Mouse (Mus musculus) left cerebral cortex, postnatal 25 days (tissue): Measurements from ENCODE around the gene Kcnn1. TPM values are rescaled to one million over a fixed set of nuclear protein-coding genes. Genes with fewer than 3 reads are reported as not detected.

ENCODE experiments used
- DNase-seq, 2 experiments: peaks; one replicate each; pipeline ENCODE4 v3.0.0; 2022; ENCODE audit warnings: low spot score in 2 of 2, mixed read lengths in 1 of 2
- intact Hi-C: fragments of 180-260 bp; cut with DNase I; formaldehyde crosslinking; loops from one replicate; pipeline ENCODE4 v1.15.1; 2025
- total RNA-seq, 2 experiments: library from RNA; stranded (reverse); gene quantifications; 2 replicates each; pipeline ENCODE4 v1.2.3; 2021

The Kcnn1 gene
- total RNA-seq, 2 experiments from 2014 or later: 19.1 to 20.9 TPM

DNA sequence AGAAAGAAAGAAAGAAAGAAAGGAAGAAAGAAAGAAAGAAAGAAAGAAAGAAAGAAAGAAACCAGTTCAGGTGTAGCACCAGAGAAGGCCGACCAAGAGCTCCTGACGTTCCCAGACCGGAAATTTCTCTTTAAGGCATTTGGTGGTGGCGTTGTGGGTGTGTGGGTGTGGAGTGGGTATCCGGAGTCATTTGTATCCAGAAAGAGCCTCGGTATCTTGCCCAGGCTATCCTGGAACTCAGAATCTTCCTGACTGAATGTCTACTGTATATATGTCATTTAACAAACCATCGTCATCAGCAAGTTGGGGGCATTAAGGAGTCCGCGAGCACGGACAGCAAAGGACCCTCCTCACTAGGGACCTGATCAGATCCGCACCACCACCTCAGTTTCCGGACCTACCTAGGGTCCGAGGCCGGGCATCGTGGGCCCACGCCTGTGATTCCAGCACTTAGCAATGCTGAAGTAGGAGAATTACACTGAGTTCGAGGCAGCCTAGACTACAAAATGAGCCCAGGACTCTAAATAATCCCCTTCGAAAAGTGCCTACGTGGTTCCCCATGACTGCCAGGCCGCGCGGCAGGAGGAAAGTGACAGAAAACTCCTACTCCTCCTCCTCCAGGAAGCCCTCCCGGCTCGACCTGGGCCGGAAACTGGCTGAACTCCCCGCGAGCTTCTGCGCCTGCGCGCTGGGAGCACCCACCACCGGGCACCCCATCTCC, 9.7 kb upstream of the Kcnn1 start:
- intact Hi-C loops: loop anchor here (1.0 kb wide), 2 partner anchors 20 to 24 kb away; partner anchors contain the start of gene Rpl18a
- peak in 1 of 2 experiments; percentile 49 for DNase-seq

GRCm38 (mm10) chr8:70871195-70871807, 8.2 kb upstream of the Kcnn1 start:
- DNase-seq: no peak
- intact Hi-C loops: no loop called here

DNA sequence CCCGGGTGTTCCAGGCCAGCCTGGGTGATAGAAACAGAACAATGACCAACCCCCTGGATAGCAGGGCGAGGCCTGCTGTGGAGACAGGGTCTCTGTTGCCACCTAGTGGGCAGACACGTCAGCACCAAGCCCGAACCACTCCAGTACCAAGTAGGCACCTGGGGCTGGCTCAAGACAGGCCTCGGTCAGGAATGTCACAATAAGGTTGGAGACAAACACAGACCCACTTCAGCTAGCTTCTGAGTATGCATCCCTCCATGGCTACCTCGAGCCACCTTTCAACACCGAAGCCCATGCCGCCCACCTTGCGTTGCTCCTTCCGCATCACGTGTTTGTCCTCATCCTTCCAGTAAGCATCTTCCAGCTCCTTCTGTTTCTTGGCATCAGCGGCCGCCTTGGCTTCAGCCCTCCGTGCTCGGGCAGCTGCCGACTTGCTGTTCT, 6.6 kb upstream of the Kcnn1 start:
- intact Hi-C loops: loop anchor here (1.0 kb wide), 1 partner anchor 25 kb away; no protein-coding TSS in a partner anchor
- DNase-seq: peak; percentile 81 to 85

GRCm38 (mm10) chr8:70869199-70869571, 6.1 kb upstream of the Kcnn1 start:
- intact Hi-C loops: loop anchor here (1.0 kb wide), 1 partner anchor 25 kb away; no protein-coding TSS in a partner anchor
- no peak for DNase-seq

DNA sequence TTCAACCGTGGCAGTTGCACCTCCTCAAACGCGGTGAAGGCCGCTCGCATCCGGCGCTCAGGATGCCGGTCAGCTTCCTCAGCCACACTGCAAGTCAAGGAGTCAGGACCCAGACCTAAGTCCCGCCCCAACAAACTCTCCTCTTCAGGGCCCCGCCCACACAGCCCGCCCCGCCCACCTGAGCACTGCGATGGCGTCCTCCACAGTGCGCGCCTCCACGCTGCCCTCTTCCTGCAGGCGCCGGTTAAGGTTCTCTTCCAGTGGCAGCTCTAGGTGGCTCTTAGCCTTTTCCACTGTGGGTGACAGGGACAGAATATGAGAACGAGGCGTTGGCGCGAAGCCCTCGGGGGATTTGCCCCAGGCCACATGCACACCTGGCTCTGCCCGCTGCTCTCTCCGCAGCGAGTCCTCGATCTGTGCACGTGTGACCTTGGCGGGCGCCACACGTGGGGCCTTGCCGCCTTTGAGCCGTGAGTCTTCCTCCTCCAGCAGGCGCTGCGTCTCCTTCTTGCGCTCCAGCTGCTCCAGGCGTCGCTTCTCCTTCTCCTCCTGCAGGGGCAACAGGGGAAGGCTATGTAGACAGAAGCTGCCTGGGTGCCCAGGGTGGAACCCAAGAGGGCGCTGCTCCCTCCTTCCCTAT, 5.6 kb upstream of the Kcnn1 start:
- intact Hi-C loops: loop anchor here (1.0 kb wide), 1 partner anchor 24 kb away; no protein-coding TSS in a partner anchor
- peak in 1 of 2 experiments; percentile 33 for DNase-seq

- intact Hi-C loops: no loop called here
- no peak for DNase-seq
Measured at GRCm38 (mm10) chr8:70866566-70866965, 3.5 kb upstream of the Kcnn1 start.

DNA sequence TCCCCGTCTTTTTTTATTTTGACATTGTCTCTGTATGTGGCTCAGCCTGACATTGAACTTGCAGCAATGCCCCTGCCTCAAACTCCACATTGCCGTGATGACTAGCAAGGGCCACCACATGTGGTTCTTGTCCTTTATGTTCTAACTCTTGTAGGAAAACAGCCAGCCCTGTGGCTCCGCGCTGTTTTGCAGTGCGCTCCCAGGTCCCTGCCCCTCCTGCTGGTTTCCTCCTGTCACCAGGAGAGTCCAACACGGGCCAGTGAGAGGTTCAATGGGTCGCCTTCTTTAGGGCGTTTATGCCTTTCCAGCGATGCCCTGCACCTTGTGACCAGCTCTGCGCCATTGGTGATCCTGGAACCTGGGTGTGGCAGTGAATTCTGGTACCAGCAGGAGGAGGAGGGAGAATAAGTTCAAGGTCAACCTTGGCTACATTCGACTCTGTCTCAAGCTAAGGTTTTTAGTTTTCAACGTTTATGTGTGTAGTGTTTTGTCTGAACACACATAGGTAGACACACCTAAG, 3.0 kb upstream of the Kcnn1 start:
- DNase-seq: no peak
- intact Hi-C loops: no loop called here

DNA sequence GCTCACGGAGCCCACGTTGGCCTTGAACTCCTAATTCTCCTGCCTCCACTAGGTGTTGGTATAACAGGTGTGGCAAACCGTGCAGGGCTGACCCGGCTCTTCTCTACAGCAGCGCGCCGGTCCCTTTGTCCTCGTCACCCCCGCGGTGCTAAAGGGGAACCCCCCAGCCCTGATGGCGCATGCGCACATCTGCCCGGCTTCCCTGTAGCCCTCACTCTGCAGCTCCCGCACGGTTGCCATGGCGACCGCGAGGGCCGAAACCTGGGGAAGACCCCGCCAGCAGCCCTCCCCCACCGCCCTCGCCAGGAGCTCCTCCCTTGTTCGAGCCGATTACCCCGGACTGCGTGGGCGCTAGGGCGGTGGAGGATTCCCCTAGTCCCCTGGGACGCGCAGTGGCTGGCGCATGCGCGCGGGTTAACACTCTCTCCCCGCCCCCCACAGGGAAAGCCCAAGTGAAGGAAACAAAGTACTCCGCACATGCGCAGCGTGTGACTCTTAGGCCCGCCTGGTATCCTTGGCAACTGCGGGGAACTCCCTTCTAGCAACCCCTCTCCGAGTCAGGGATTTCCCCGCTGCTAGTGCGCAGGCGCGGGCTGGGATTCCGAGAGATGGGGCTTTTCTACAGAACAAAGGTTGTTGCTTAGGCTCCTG, 2.4 kb upstream of the Kcnn1 start:
- peak; percentile 100 for DNase-seq
- intact Hi-C loops: loop anchor here (2.0 kb wide), 1 partner anchor 105 kb away; the partner anchor contains the start of gene Mpv17l2

DNA sequence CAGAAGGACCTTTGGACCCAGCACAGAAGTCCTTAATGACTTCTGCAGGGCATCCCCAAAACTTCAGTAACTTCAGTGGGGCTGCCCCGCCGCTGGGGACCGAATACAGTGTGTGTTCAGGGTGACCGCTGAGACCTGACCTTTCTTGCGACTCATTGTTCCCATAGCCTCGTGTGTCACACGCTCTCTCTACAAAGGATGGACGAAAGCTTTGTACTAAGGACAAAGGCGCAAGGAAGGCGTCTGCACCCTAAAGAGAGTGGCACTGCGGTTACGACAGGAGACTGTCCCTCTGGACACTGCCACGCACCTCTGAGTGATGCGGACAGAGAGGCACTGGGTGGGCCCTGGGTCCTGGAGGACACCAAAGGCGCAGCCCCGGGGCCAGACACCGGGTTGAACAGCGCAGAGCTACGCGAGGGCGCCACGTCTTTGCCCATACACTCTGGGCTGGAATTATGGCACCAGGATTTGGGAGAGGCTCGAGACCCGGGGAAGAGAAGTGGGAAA, 1.7 kb upstream of the Kcnn1 start:
- no peak for DNase-seq
- intact Hi-C loops: loop anchor here (2.0 kb wide), 1 partner anchor 104 kb away; the partner anchor contains the start of gene Mpv17l2

DNA sequence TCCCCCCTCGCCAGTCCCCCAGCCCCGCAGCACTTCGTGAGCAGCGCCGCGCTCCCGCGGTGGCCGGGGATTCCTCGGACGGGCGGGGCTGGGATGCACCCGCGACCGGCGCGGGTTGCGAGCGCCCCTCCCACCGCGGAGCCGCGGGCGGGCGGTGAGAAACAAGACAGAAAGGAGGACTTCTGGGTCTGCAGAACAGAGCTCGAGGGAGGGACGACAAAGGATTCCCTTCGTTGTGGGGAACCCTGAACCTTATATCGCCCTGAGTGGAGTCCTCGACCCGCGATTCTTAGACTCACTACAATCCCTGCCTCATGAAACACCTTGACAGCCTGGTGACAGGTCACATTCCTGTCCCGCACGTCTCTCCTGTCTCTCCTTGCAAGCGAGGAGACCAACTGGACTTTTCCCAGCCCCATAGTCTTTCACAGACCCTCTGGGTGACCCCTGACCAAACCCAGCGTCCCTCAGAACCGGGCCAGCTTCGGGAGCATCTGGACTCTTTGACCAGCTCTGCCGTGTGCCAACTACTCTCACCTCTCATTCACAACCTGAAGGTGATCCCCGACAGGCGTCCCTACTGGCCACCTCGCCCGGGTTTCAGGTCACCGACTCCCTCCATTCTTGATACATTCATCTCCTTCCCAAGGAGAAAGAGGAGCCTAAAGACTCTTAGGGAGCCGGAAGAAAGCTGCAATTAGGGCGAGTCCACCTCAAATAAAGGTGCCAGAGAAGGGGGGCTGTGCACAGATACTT, 1.1 kb upstream of the Kcnn1 start:
- peak in 1 of 2 experiments; percentile 33 for DNase-seq
- intact Hi-C loops: loop anchor here (2.0 kb wide), 1 partner anchor 103 kb away; the partner anchor contains the start of gene Mpv17l2

DNA sequence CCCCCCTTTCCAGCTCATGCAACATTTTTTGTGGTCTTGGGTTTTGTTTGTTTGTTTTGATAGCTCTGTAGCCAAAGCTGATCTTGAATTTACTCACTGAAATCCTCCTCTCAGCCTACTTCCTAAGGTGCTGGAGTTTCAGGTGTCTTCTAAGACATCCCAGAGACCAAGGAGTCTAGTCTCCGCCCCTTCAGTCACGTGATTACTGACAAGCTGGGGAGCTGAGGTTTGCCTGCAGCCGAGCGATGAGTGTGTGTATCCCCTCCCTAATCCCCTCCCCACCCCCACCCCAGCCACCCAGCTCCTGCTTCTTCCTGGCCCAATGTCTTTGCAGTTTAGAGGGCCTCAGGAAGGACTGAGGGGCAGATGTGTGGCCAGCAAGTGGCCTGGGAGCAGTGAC, 5.5 kb downstream of the Kcnn1 start:
- intact Hi-C loops: no loop called here
- DNase-seq: no peak

DNA sequence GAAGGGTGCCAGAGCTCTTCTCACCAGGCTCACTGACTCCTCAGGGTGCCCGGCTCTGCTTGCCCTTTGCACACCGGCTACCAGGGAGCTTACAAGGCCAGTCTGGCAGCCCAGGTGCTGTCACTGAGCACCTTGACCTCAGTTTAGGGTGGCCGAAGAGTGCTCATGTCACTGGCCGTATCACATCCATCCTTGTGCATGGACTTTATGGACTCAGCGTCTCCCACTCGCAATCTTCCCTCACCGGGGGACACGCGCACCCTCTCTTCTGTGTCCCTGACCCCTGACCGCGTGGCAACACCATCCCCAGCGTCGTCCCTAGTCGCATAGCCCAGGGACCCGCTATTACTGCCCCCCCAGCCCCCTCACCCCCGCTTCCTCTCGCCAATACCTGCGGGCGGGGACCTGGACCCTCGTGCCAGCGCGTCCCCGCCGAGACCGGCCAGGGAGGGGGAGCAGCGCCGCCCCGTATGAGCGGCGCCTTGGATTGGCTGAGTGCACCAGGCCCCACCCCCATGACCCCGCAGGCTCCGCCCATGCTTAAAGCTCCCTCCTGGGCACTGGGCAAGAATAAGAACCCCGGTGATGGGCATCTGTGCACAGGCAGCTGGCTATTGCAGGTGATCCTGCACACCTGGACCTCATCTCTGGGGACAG, 6.4 kb downstream of the Kcnn1 start:
- intact Hi-C loops: no loop called here
- peak; percentile 76 to 85 for DNase-seq

DNA sequence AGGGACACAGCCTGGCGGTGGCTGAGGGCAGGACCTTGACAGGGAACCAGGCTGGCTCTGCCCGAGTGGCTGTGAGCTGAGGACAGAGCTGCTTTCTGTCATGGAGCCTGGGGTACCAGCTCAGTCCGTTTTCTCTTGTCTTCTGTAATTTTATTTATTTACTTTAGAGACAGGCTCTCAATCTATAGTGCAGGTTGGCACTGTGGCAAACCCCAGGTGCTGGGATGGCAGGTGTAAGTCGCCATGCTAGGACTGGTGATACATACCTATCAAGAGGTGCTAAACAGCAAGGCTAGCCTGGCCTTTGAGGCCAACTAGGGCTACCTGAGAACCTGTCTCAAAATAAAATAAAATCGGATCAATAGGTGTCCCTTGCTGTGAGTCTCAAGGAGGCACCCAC, 7.0 kb downstream of the Kcnn1 start:
- intact Hi-C loops: no loop called here
- no peak for DNase-seq

GRCm38 (mm10) chr8:70853863-70854262, 9.2 kb downstream of the Kcnn1 start:
- no peak for DNase-seq
- intact Hi-C loops: no loop called here

- DNase-seq: no peak
Measured at GRCm38 (mm10) chr8:70852595-70853231, 10.3 kb downstream of the Kcnn1 start.

DNA sequence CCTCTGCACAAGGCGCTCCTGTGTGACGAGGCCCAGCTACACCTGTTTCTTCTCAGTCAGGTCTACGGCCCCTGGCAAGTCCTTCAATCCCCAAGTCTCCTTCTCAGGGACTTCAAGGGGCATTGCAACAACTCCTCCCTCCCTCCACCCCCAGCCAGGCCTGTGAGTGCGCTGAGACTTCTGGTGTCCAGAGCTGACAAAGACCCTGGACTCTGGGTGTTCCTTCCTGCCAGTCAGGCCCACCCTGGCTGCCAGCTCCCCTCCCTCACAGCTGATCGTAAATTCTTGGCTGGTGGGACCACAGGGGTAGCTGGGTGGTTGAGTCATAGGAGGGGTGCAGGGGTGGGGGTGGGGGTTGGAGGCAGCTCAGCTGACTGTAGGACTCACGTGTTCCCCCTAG, 11.2 kb downstream of the Kcnn1 start:
- intact Hi-C loops: no loop called here
- DNase-seq: no peak

More at GRCm38 (mm10) chr8:70852595-70853231, 10.3 kb downstream of the Kcnn1 start:
- intact Hi-C loops: no loop called here

GRCm38 (mm10) chr8:70850947-70851346, 12.1 kb downstream of the Kcnn1 start:
- no peak for DNase-seq
- intact Hi-C loops: no loop called here
